Mouse (Mus musculus) liver, postnatal 0 days (tissue): ENCODE data around the gene Srgn.

ENCODE experiments used
- CTCF ChIP-seq: sonication (generic); IDR thresholded peaks from 2 replicates; pipeline ENCODE4 v1.5.1; 2016; ENCODE audit warnings: antibody characterized with exemption, low read depth
- EP300 ChIP-seq: IDR thresholded peaks from 2 replicates; pipeline ENCODE4 v1.6.1; 2016; ENCODE audit warnings: antibody characterized with exemption, low read depth, mild to moderate bottlenecking

DNA sequence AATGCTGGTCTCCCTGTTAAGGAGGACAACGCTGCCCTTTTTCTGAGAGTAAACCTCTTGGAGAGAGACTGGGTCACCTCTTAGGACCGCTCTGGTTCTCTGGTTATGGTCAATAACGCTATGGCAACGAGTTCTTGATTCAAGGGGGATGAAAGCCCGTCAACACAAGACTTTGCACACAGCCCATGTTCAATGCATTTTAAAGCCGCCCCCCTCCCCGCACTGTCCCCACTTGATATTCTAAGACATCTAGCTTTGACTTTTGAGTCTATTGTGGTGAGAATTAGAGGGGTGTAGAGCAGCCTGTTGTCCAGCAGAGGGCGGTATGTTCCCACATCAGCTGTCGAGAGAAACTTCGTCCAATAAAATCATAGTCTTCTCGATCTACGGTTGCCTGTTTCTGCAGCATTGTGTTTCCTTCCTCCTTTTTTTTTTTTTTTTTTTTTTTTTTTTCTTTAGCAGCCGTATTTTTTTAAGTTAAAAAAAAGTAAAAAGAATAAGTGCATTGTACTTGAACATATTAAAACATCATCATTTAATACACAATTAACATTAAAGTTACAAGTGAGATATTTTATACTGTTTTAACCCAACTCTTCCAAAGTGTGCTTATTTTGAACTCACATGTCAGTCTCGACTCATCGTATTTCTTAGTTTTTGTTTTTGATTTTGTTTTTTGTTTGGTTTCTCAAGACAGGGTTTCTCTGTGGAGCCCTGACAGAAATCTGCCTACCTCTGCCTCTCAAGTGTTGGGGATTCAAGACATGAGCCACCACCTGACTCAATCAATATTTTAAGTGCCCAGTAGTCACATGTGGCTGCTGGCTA is 26.9 kb downstream of the Srgn start:
- TF ChIP-seq CTCF: peak; percentile 97
- TF ChIP-seq EP300: no peak
